ENCODE assay signal across 13 mouse cellular contexts in the genomic region with DNA sequence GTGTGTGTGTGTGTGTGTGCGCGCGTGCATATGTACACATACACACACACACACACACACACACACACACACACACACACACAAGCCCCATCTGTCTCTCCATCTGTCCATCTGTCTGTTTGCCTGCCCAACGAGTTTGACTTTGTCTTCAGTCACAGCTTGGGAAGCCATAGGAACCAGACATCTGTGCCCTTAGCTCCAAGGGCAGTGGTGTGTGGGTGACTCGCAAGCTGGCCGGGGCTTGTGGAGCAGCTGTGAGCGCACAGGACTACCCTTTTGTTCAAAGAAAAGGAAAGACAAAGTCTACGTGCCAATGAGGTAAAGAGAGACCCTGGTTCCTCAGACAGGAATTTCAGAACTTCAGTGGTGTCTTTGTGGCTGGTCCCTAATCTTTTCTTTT. TPM values are rescaled to one million over a fixed set of nuclear protein-coding genes. Genes with fewer than 3 reads are reported as not detected.
A peak's percentile ranks its signal among the peaks of the same experiment; 100 is the strongest.
DNase-seq lines count a peak whose midpoint lies in the region; ATAC-seq lines count a peak whose summit lies in the region.
"Had no signal": no experiment of that assay in that cellular context is flagged by ENCODE, and none has a peak within 500 bp of the region (broad histone marks: within the 10 kb centered on the region; RNA-seq: fewer than 3 reads in every experiment).

No protein-coding gene starts in this region.

- intact Hi-C loops in heart, postnatal 10 days (cut with DNase I) = no loop called here

- no peak for ATAC-seq in heart, embryonic 13.5 days (ENCODE audit: extremely low read depth, insufficient number of reproducible peaks, low FRiP score, low TSS enrichment)
- ATAC-seq in hindbrain, embryonic 16.5 days = peak; percentile 70
- ATAC-seq in midbrain, embryonic 15.5 days (replicated peaks) = peak; percentile 43; the same call in 1 of the 2 replicates

- no peaks in the 10 kb centered on the region; the same call in 1 of the 2 replicates for H3K27me3 ChIP-seq in heart, embryonic 13.5 days (replicated peaks)
- H3K27me3 ChIP-seq in hindbrain, embryonic 16.5 days (replicated peaks; ENCODE audit: control insufficient read depth, insufficient read depth, low read length) = no peaks in the 10 kb centered on the region
- no peaks in the 10 kb centered on the region for H3K27me3 ChIP-seq in midbrain, embryonic 15.5 days (replicated peaks)
- H3K27me3 ChIP-seq: lung, embryonic 15.5 days had no signal

- H3K9me3 ChIP-seq in heart, embryonic 13.5 days = no peaks in the 10 kb centered on the region
- no peaks in the 10 kb centered on the region for H3K9me3 ChIP-seq in hindbrain, embryonic 16.5 days (ENCODE audit: control insufficient read depth, low read length)
- no peaks in the 10 kb centered on the region for H3K9me3 ChIP-seq in midbrain, embryonic 15.5 days
- H3K9me3 ChIP-seq: lung, embryonic 15.5 days had no signal

- no peaks in the 10 kb centered on the region for H3K36me3 ChIP-seq in heart, embryonic 13.5 days
- no peaks in the 10 kb centered on the region for H3K36me3 ChIP-seq in hindbrain, embryonic 16.5 days (ENCODE audit: control insufficient read depth, insufficient read depth, low read length)
- no peaks in the 10 kb centered on the region for H3K36me3 ChIP-seq in midbrain, embryonic 15.5 days (replicated peaks)
- H3K36me3 ChIP-seq: lung, embryonic 15.5 days had no signal

- no peak overlapping the region for H3K4me3 ChIP-seq in heart, embryonic 13.5 days
- H3K4me3 ChIP-seq in hindbrain, embryonic 16.5 days (ENCODE audit: low read length) = no peak overlapping the region
- no peak overlapping the region for H3K4me3 ChIP-seq in midbrain, embryonic 15.5 days
- H3K4me3 ChIP-seq: lung, embryonic 15.5 days had no signal

- WGBS in heart, embryonic 13.5 days = 59% methylated on average over 8 of the region's 8 CpGs
- 22% methylated on average over 8 of the region's 8 CpGs for WGBS in hindbrain, embryonic 16.5 days
- 34% methylated on average over 8 of the region's 8 CpGs for WGBS in midbrain, embryonic 15.5 days

- H3K4me2 ChIP-seq in heart, embryonic 13.5 days = peak overlapping the region; percentile 42
- H3K4me2 ChIP-seq in hindbrain, embryonic 16.5 days (ENCODE audit: low read length) = no peak overlapping the region
- H3K4me2 ChIP-seq in midbrain, embryonic 15.5 days = 0 out of 2 replicates have a peak overlapping the region, but pooled peaks have one; percentile 29
- H3K4me2 ChIP-seq: lung, embryonic 15.5 days had no signal

- H3K9ac ChIP-seq in heart, embryonic 13.5 days = no peak overlapping the region
- no peak overlapping the region for H3K9ac ChIP-seq in hindbrain, embryonic 16.5 days (ENCODE audit: low read depth, low read length)
- H3K9ac ChIP-seq in midbrain, embryonic 15.5 days = no peak overlapping the region
- H3K9ac ChIP-seq: lung, embryonic 15.5 days had no signal

- DNase-seq in heart, postnatal 10 days = no peak
- DNase-seq in embryo, embryonic 9.5 days (ENCODE audit: extremely low spot score) = peak; percentile 48
- no peak for DNase-seq in adrenal gland, adult (ENCODE audit: inconsistent age in 2 of 2, low spot score in 1 of 2)
- DNase-seq in ovary, postnatal 36 days (ENCODE audit: low spot score) = no peak
- DNase-seq in liver = no peak
- DNase-seq: adrenal gland, adult 2 months; gastrocnemius, postnatal 10 days; kidney, postnatal 14 days; right cerebral cortex, adult 18-20 months had no signal

- no peak overlapping the region for H3K27ac ChIP-seq in heart, embryonic 13.5 days (replicated peaks)
- no peak overlapping the region for H3K27ac ChIP-seq in hindbrain, embryonic 16.5 days (ENCODE audit: low read depth, low read length)
- no peak overlapping the region for H3K27ac ChIP-seq in midbrain, embryonic 15.5 days
- H3K27ac ChIP-seq: lung, embryonic 15.5 days had no signal

- H3K4me1 ChIP-seq in heart, embryonic 13.5 days = peaks cover 32% of the 10 kb centered on the region
- peaks cover 12% of the 10 kb centered on the region for H3K4me1 ChIP-seq in hindbrain, embryonic 16.5 days (ENCODE audit: control insufficient read depth, insufficient read depth, low read depth, low read length)
- H3K4me1 ChIP-seq in midbrain, embryonic 15.5 days = peaks cover 19% of the 10 kb centered on the region

RNA-seq across cellular contexts. Expression of a gene that starts 51.1 kb away (rescaled TPM):
- 4.0 TPM in 2 replicates for polyA plus RNA-seq in heart, embryonic 13.5 days (2015; fragmentation: Nextera tagmentation; extraction: Ambion mirVana)
- total RNA-seq in heart, postnatal 10 days (2021) = 10 to 100 TPM; 11.8 to 16.2 TPM
- polyA plus RNA-seq in hindbrain, embryonic 16.5 days (2015; fragmentation: Nextera tagmentation; extraction: Ambion mirVana) = 66.3 and 67.6 TPM in 2 replicates
- polyA plus RNA-seq in midbrain, embryonic 15.5 days (2015; fragmentation: Nextera tagmentation; extraction: Ambion mirVana) = 76.1 and 81.9 TPM in 2 replicates

Comparison
In these comparisons a context has a peak if more than half of its experiments do, and no peak if none do; other contexts are left out.
1. RNA of a gene that starts 51.1 kb away (polyA plus RNA-seq): 76.1 to 81.9 TPM in midbrain, embryonic 15.5 days and 66.3 to 67.6 TPM in hindbrain, embryonic 16.5 days; 4.0 TPM in heart, embryonic 13.5 days; every median in the first group is over 10 times any median in the second.